Mouse (Mus musculus) myocyte (in vitro differentiated cells): ENCODE measurements at regions not wholly inside any gene's neighbourhood (a gene's known extent, or its start where the extent isn't known, plus 50 kb on each side); places are given as distances from the start of the nearest gene placed in this dataset.
"Not testable (repeated sequence)": the region's sequence is repeated elsewhere in the genome, so short reads cannot be mapped to it uniquely, and the experiment has no call there.

Experiments
- H3K27me3 ChIP-seq: one replicate; pipeline ENCODE4 v1.6.1; 2011; ENCODE audit not compliant: control insufficient read depth, insufficient read depth, insufficient read length
- H3K36me3 ChIP-seq: one replicate; pipeline ENCODE4 v1.6.1; 2011; ENCODE audit not compliant: control insufficient read depth, insufficient read depth
- H3K4me2 ChIP-seq: one replicate; pipeline ENCODE4 v1.6.1; 2011; ENCODE audit warnings: low read depth, control low read depth
- H3K4me3 ChIP-seq: one replicate; pipeline ENCODE4 v1.5.1; 2011; ENCODE audit warnings: mild to moderate bottlenecking, control low read depth, moderate library complexity
- H3K79me2 ChIP-seq: one replicate; pipeline ENCODE4 v1.6.1; 2011; ENCODE audit not compliant: control insufficient read depth, insufficient read depth
- H3ac ChIP-seq: one replicate; pipeline ENCODE4 v1.6.1; 2011; ENCODE audit not compliant: control insufficient read depth, insufficient read length
- CEBPB ChIP-seq: IDR thresholded peaks from 2 replicates; pipeline ENCODE4 v1.6.1; 2011; ENCODE audit warnings: mild to moderate bottlenecking, moderate library complexity; ENCODE audit not compliant: poor library complexity, insufficient read depth, severe bottlenecking
- E2F4 ChIP-seq: IDR thresholded peaks from one replicate; pipeline ENCODE4 v1.6.1; 2011; ENCODE audit warnings: mild to moderate bottlenecking, control low read depth, moderate library complexity; ENCODE audit not compliant: insufficient read depth
- MAX ChIP-seq: IDR thresholded peaks from one replicate; pipeline ENCODE4 v1.6.1; 2011; ENCODE audit warnings: low read depth, mild to moderate bottlenecking, control low read depth
- MYOD1 ChIP-seq, 3 experiments: IDR thresholded peaks; one replicate each; pipeline ENCODE4 v1.6.1; 2011; ENCODE audit warnings: control low read depth in 2 of 3, low read depth in 2 of 3, mild to moderate bottlenecking in 2 of 3, moderate library complexity in 1 of 3; ENCODE audit not compliant: insufficient read length in 2 of 3, control insufficient read depth in 1 of 3
- MYOG ChIP-seq, 3 experiments: IDR thresholded peaks; one replicate each; pipeline ENCODE4 v1.6.1; 2011; ENCODE audit warnings: control low read depth in 2 of 3, low read depth in 2 of 3, mild to moderate bottlenecking in 2 of 3; ENCODE audit not compliant: insufficient read length in 2 of 3, control insufficient read depth in 1 of 3, insufficient read depth in 1 of 3
- POLR2A ChIP-seq: IDR thresholded peaks from one replicate; pipeline ENCODE4 v1.6.1; 2011; ENCODE audit warnings: low read depth, mild to moderate bottlenecking, control low read depth, moderate library complexity; ENCODE audit not compliant: insufficient read length
- POLR2AphosphoS2 ChIP-seq: IDR thresholded peaks from one replicate; pipeline ENCODE4 v1.6.1; 2011; ENCODE audit warnings: low read depth, control low read depth; ENCODE audit not compliant: insufficient read length
- REST ChIP-seq: IDR thresholded peaks from one replicate; pipeline ENCODE4 v1.6.1; 2011; ENCODE audit warnings: mild to moderate bottlenecking, control low read depth, moderate library complexity; ENCODE audit not compliant: insufficient read depth, insufficient read length
- SRF ChIP-seq: IDR thresholded peaks from one replicate; pipeline ENCODE4 v1.6.1; 2011; ENCODE audit warnings: low read depth; ENCODE audit not compliant: control insufficient read depth, insufficient read length
- TCF12 ChIP-seq: IDR thresholded peaks from one replicate; pipeline ENCODE4 v1.6.1; 2011; ENCODE audit warnings: mild to moderate bottlenecking, control low read depth; ENCODE audit not compliant: poor library complexity, insufficient read depth, severe bottlenecking
- TCF3 ChIP-seq: IDR thresholded peaks from one replicate; pipeline ENCODE4 v1.6.1; 2011; ENCODE audit warnings: low read depth, control low read depth; ENCODE audit not compliant: insufficient read length
- USF1 ChIP-seq: IDR thresholded peaks from one replicate; pipeline ENCODE4 v1.6.1; 2011; ENCODE audit warnings: low read depth, mild to moderate bottlenecking, control low read depth, moderate library complexity

- peaks cover 5% of the 10 kb centered on the region for H3K27me3 ChIP-seq
- H3K4me2 ChIP-seq: no peak overlapping the region
- no peak overlapping the region for H3K4me3 ChIP-seq
- no peaks in the 10 kb centered on the region for H3K79me2 ChIP-seq
- TF ChIP-seq E2F4 (no peak), TCF3 (no peak), CEBPB (no peak), POLR2A (no peak), MYOD1 (IDR thresholded peaks at IDR 0.05; ENCODE audit: control insufficient read depth in 1 of 3, insufficient read length in 2 of 3, low read depth in 2 of 3) (no peak)
- H3K36me3 ChIP-seq: no peaks in the 10 kb centered on the region
- H3ac ChIP-seq: no peak overlapping the region
These were observed 51.7 kb upstream of the Fam174b start for GRCm38 (mm10) chr7:73688451-73688850.

- peaks cover 24% of the 10 kb centered on the region for H3K27me3 ChIP-seq
- not testable (repeated sequence) for H3K4me3 ChIP-seq, H3K36me3 ChIP-seq, H3K4me2 ChIP-seq, H3K79me2 ChIP-seq, H3ac ChIP-seq
These were observed 53.9 kb upstream of the Fam174b start for GRCm38 (mm10) chr7:73686245-73686644.

- no peaks in the 10 kb centered on the region for H3K79me2 ChIP-seq
- TF ChIP-seq CEBPB (no peak), MAX (no peak), REST (no peak), SRF (no peak), TCF3 (no peak), POLR2A (no peak), MYOG (IDR thresholded peaks at IDR 0.05; ENCODE audit: control insufficient read depth in 1 of 3, insufficient read depth in 1 of 3, insufficient read length in 2 of 3, low read depth in 2 of 3) (no peak), MYOD1 (IDR thresholded peaks at IDR 0.05; ENCODE audit: control insufficient read depth in 1 of 3, insufficient read length in 2 of 3, low read depth in 2 of 3) (no peak), POLR2AphosphoS2 (no peak), E2F4 (no peak), TCF12 (no peak), USF1 (no peak)
- H3K36me3 ChIP-seq: no peaks in the 10 kb centered on the region
- H3ac ChIP-seq: no peak overlapping the region
- H3K4me2 ChIP-seq: no peak overlapping the region
- H3K27me3 ChIP-seq: peaks cover 27% of the 10 kb centered on the region
- H3K4me3 ChIP-seq: no peak overlapping the region
These were observed 57.3 kb upstream of the Fam174b start for GRCm38 (mm10) chr7:73682756-73683155.

GRCm38 (mm10) chr7:73670598-73670997 lies 69.5 kb upstream of the Fam174b start:
- no peak for TF ChIP-seq E2F4
- TF ChIP-seq MAX: no peak
- TF ChIP-seq USF1: no peak
- no peak for TF ChIP-seq MYOD1 (IDR thresholded peaks at IDR 0.05; ENCODE audit: control insufficient read depth in 1 of 3, insufficient read length in 2 of 3, low read depth in 2 of 3)
- no peak for TF ChIP-seq MYOG (IDR thresholded peaks at IDR 0.05; ENCODE audit: control insufficient read depth in 1 of 3, insufficient read depth in 1 of 3, insufficient read length in 2 of 3, low read depth in 2 of 3)
- TF ChIP-seq CEBPB: no peak
- TF ChIP-seq TCF12: no peak
- no peak for TF ChIP-seq SRF
- Histone ChIP-seq H3K4me2 (no peak overlapping the region), H3K36me3 (no peaks in the 10 kb centered on the region), H3K4me3 (no peak overlapping the region), H3K27me3 (peaks cover 12% of the 10 kb centered on the region), H3K79me2 (no peaks in the 10 kb centered on the region), H3ac (no peak overlapping the region)

GRCm38 (mm10) chr7:73668791-73669190 lies 71.3 kb upstream of the Fam174b start:
- H3K36me3 ChIP-seq: no peaks in the 10 kb centered on the region
- H3ac ChIP-seq: no peak overlapping the region
- TF ChIP-seq TCF12 (no peak), MYOG (IDR thresholded peaks at IDR 0.05; ENCODE audit: control insufficient read depth in 1 of 3, insufficient read depth in 1 of 3, insufficient read length in 2 of 3, low read depth in 2 of 3) (no peak), MYOD1 (IDR thresholded peaks at IDR 0.05; ENCODE audit: control insufficient read depth in 1 of 3, insufficient read length in 2 of 3, low read depth in 2 of 3) (no peak), CEBPB (no peak), SRF (no peak)
- no peak overlapping the region for H3K4me2 ChIP-seq
- no peak overlapping the region for H3K4me3 ChIP-seq
- no peaks in the 10 kb centered on the region for H3K79me2 ChIP-seq
- peaks cover 12% of the 10 kb centered on the region for H3K27me3 ChIP-seq
